Mouse (Mus musculus): ENCODE measurements around the gene Fzr1. TPM values are rescaled to one million over a fixed set of nuclear protein-coding genes. Genes with fewer than 3 reads are reported as not detected.

Gene Fzr1
- polyA plus RNA-seq (2017; shearing (Covaris generic)): 22.3 TPM

GRCm38 (mm10) chr10:81377793-81378552 is at the start of gene Fzr1:
Gene Fzr1 (minus strand): TSS chr10:81378516.

GRCm38 (mm10) chr10:81392781-81393185 is 14.5 kb upstream of the Fzr1 start, which contains the start of gene Smim24:
Gene Smim24 (plus strand): TSS chr10:81393051.

GRCm38 (mm10) chr10:81388505-81389055 is 10.3 kb upstream of the Fzr1 start, which contains the start of gene Gm48552:
Gene Gm48552 (plus strand): TSS chr10:81389005.

GRCm38 (mm10) chr10:81383802-81384604 is 5.7 kb upstream of the Fzr1 start, which contains the start of the genes Dohh and Gm48551:
Gene Dohh (plus strand): TSS chr10:81384428.
Gene Gm48551 (plus strand): TSS chr10:81384466.

GRCm38 (mm10) chr10:81365672-81366476 is 12.4 kb downstream of the Fzr1 start, which contains the start of gene 4930404N11Rik:
Gene 4930404N11Rik (minus strand): TSS chr10:81365816.

GRCm38 (mm10) chr10:81356991-81357844 is 21.1 kb downstream of the Fzr1 start, which contains the start of gene Mfsd12:
Gene Mfsd12 (plus strand): TSS chr10:81357491.

GRCm38 (mm10) chr10:81350351-81351063 is 27.8 kb downstream of the Fzr1 start, which contains the start of gene Hmg20b:
Gene Hmg20b (minus strand): TSS chr10:81350480.

GRCm38 (mm10) chr10:81342686-81343505 is 35.4 kb downstream of the Fzr1 start, which contains the start of gene Gipc3:
Gene Gipc3 (minus strand): TSS chr10:81343266.

GRCm38 (mm10) chr10:81328386-81328785 is 49.9 kb downstream of the Fzr1 start, which contains the start of gene Tbxa2r:
Gene Tbxa2r (plus strand): TSS chr10:81328731.

GRCm38 (mm10) chr10:81320550-81321347 is 57.6 kb downstream of the Fzr1 start, which contains the start of gene Cactin:
Gene Cactin (plus strand): TSS chr10:81321103.

Other genes starting within 250 kb of the Fzr1 start
- gene Zbtb7a, start 243.3 kb downstream of the Fzr1 start, polyA plus RNA-seq (2017; shearing (Covaris generic)): 32.9 TPM
- gene Pias4, start 210.6 kb downstream of the Fzr1 start, polyA plus RNA-seq (2017; shearing (Covaris generic)): 43.2 TPM
- 869 TPM for gene Eef2, start 201.9 kb downstream of the Fzr1 start, polyA plus RNA-seq (2017; shearing (Covaris generic))
- gene Dapk3, start 195.5 kb downstream of the Fzr1 start, polyA plus RNA-seq (2017; shearing (Covaris generic)): 10.4 TPM
- not detected for gene 4930442H23Rik, start 194.7 kb downstream of the Fzr1 start, polyA plus RNA-seq (2017; shearing (Covaris generic))
- gene Nmrk2, start 176.5 kb downstream of the Fzr1 start, polyA plus RNA-seq (2017; shearing (Covaris generic)): 0.21 TPM
- gene Atcay, start 147.7 kb downstream of the Fzr1 start, polyA plus RNA-seq (2017; shearing (Covaris generic)): 11.9 TPM
- gene Zfr2, start 145.4 kb downstream of the Fzr1 start, polyA plus RNA-seq (2017; shearing (Covaris generic)): 4.7 TPM
- gene Matk, start 125.6 kb downstream of the Fzr1 start, polyA plus RNA-seq (2017; shearing (Covaris generic)): 128 TPM
- 129 TPM for gene Mrpl54, start 111.6 kb downstream of the Fzr1 start, polyA plus RNA-seq (2017; shearing (Covaris generic))
- gene Apba3, start 111.6 kb downstream of the Fzr1 start, polyA plus RNA-seq (2017; shearing (Covaris generic)): 62.8 TPM
- 18.0 TPM for gene Tjp3, start 86.9 kb downstream of the Fzr1 start, polyA plus RNA-seq (2017; shearing (Covaris generic))
- 42.0 TPM for gene Pip5k1c, start 85.6 kb downstream of the Fzr1 start, polyA plus RNA-seq (2017; shearing (Covaris generic))
- 25.4 TPM for gene Cactin, start 57.4 kb downstream of the Fzr1 start, polyA plus RNA-seq (2017; shearing (Covaris generic))
- 55.0 TPM for gene Tbxa2r, start 49.8 kb downstream of the Fzr1 start, polyA plus RNA-seq (2017; shearing (Covaris generic))
- gene Gipc3, start 35.2 kb downstream of the Fzr1 start, polyA plus RNA-seq (2017; shearing (Covaris generic)): 0.18 TPM
- 29.3 TPM for gene Hmg20b, start 28.0 kb downstream of the Fzr1 start, polyA plus RNA-seq (2017; shearing (Covaris generic))
- 1.7 TPM for gene Mfsd12, start 21.0 kb downstream of the Fzr1 start, polyA plus RNA-seq (2017; shearing (Covaris generic))
- 0.56 TPM for gene 4930404N11Rik, start 12.7 kb downstream of the Fzr1 start, polyA plus RNA-seq (2017; shearing (Covaris generic))
- 40.6 TPM for gene Dohh, start 5.9 kb upstream of the Fzr1 start, polyA plus RNA-seq (2017; shearing (Covaris generic))
- gene Gm48551, start 6.0 kb upstream of the Fzr1 start, polyA plus RNA-seq (2017; shearing (Covaris generic)): 2.3 TPM
- 2.6 TPM for gene Gm48552, start 10.5 kb upstream of the Fzr1 start, polyA plus RNA-seq (2017; shearing (Covaris generic))
- gene Smim24, start 14.5 kb upstream of the Fzr1 start, polyA plus RNA-seq (2017; shearing (Covaris generic)): 13.0 TPM
- gene Nfic, start 77.1 kb upstream of the Fzr1 start, polyA plus RNA-seq (2017; shearing (Covaris generic)): 19.9 TPM
- 0.35 TPM for gene Celf5, start 104.2 kb upstream of the Fzr1 start, polyA plus RNA-seq (2017; shearing (Covaris generic))
- gene Ncln, start 117.9 kb upstream of the Fzr1 start, polyA plus RNA-seq (2017; shearing (Covaris generic)): 145 TPM
- gene S1pr4, start 121.6 kb upstream of the Fzr1 start, polyA plus RNA-seq (2017; shearing (Covaris generic)): 85.6 TPM
- 40.0 TPM for gene Gna15, start 145.7 kb upstream of the Fzr1 start, polyA plus RNA-seq (2017; shearing (Covaris generic))
- gene Gna11, start 166.7 kb upstream of the Fzr1 start, polyA plus RNA-seq (2017; shearing (Covaris generic)): 6.5 TPM
- 154 TPM for gene Aes, start 181.0 kb upstream of the Fzr1 start, polyA plus RNA-seq (2017; shearing (Covaris generic))
- 2.7 TPM for gene Tle2, start 196.0 kb upstream of the Fzr1 start, polyA plus RNA-seq (2017; shearing (Covaris generic))
- 1.1 TPM for gene Tle6, start 222.6 kb upstream of the Fzr1 start, polyA plus RNA-seq (2017; shearing (Covaris generic))
- gene BC025920, start 227.8 kb upstream of the Fzr1 start, polyA plus RNA-seq (2017; shearing (Covaris generic)): 2.1 TPM
- gene Sirt6, start 249.3 kb upstream of the Fzr1 start, polyA plus RNA-seq (2017; shearing (Covaris generic)): 23.6 TPM

All from activated CD4-positive, CD25-positive, alpha-beta regulatory T cell, adult 9 weeks (primary cell).